Mouse (Mus musculus) megakaryocyte, embryonic 14.5 days (primary cell): Measurements from ENCODE around the gene Olfr691. TPM values are rescaled to one million over a fixed set of nuclear protein-coding genes. Genes with fewer than 3 reads are reported as not detected.

Source experiments
- H3K27me3 ChIP-seq: replicated peaks from 2 replicates; pipeline ENCODE3; 2012; ENCODE audit warnings: inconsistent platforms
- H3K36me3 ChIP-seq: replicated peaks from 2 replicates; pipeline ENCODE3; 2012; ENCODE audit warnings: low read length, inconsistent platforms, mixed read lengths
- H3K4me1 ChIP-seq: 2 replicates; pipeline ENCODE4 v1.6.1; 2012; ENCODE audit warnings: inconsistent platforms
- H3K4me3 ChIP-seq: replicated peaks from 2 replicates; pipeline ENCODE3; 2012; ENCODE audit warnings: moderate library complexity, mild to moderate bottlenecking, inconsistent platforms
- H3K9me3 ChIP-seq: 2 replicates; pipeline ENCODE4 v1.6.1; 2012; ENCODE audit warnings: inconsistent platforms
- FLI1 ChIP-seq: IDR thresholded peaks from 2 replicates; pipeline ENCODE4 v1.6.1; 2012; ENCODE audit warnings: low read length, inconsistent platforms, mixed read lengths
- GATA1 ChIP-seq: IDR thresholded peaks from 3 replicates; pipeline ENCODE4 v1.6.1; 2012; ENCODE audit warnings: mixed read lengths, low read length, inconsistent platforms, borderline replicate concordance
- polyA plus RNA-seq: library from polyadenylated mRNA; stranded (reverse); fragments of >175 nt; gene quantifications from 2 replicates; pipeline ENCODE4 v1.2.3, GENCODE M21; 2012; ENCODE audit warnings: low replicate concordance; ENCODE audit not compliant: insufficient read depth

Olfr691 gene
- polyA plus RNA-seq, result 0.10 TPM in 1 of 2 replicates, not detected in the other

- Histone ChIP-seq H3K27me3 (peaks cover 2% of the 10 kb centered on the region), H3K9me3 (peaks cover 3% of the 10 kb centered on the region; the same call in 1 of the 2 replicates), H3K36me3 (no peaks in the 10 kb centered on the region), H3K4me1 (no peaks in the 10 kb centered on the region), H3K4me3 (no peak within 1 kb of the TSS)
- TF ChIP-seq FLI1 (no peak), GATA1 (no peak)
Observed at GRCm38 (mm10) chr7:105342170-105342569, at the start of gene Olfr691. Gene Olfr691 (minus strand): TSS chr7:105342270.

- H3K27me3 ChIP-seq, result no peaks in the 10 kb centered on the region
- H3K4me1 ChIP-seq, result peaks cover 2% of the 10 kb centered on the region; the same call in 1 of the 2 replicates
- peaks cover 74% of the 10 kb centered on the region for H3K36me3 ChIP-seq
- TF ChIP-seq FLI1, result no peak
- no peak for TF ChIP-seq GATA1
- H3K9me3 ChIP-seq, result no peaks in the 10 kb centered on the region
- H3K4me3 ChIP-seq, result no peak overlapping the region
Observed at GRCm38 (mm10) chr7:105390236-105390635, 48.2 kb upstream of the Olfr691 start.

- Histone ChIP-seq H3K27me3 (no peaks in the 10 kb centered on the region), H3K4me3 (no peak overlapping the region), H3K9me3 (no peaks in the 10 kb centered on the region), H3K36me3 (peaks cover 90% of the 10 kb centered on the region), H3K4me1 (no peaks in the 10 kb centered on the region)
- TF ChIP-seq GATA1 (no peak), FLI1 (no peak)
Observed at GRCm38 (mm10) chr7:105387696-105388095, 45.6 kb upstream of the Olfr691 start.

GRCm38 (mm10) chr7:105380329-105380728, 38.3 kb upstream of the Olfr691 start:
- Histone ChIP-seq H3K4me1 (no peaks in the 10 kb centered on the region), H3K27me3 (no peaks in the 10 kb centered on the region), H3K4me3 (no peak overlapping the region), H3K9me3 (no peaks in the 10 kb centered on the region), H3K36me3 (peaks cover 99% of the 10 kb centered on the region)
- no peak for TF ChIP-seq GATA1
- TF ChIP-seq FLI1, result no peak

GRCm38 (mm10) chr7:105374866-105375265, 32.8 kb upstream of the Olfr691 start, which contains the start of gene Gm5901:
Gene Gm5901 (plus strand): TSS chr7:105375038.
- Histone ChIP-seq H3K36me3 (peaks cover 60% of the 10 kb centered on the region), H3K27me3 (no peaks in the 10 kb centered on the region), H3K9me3 (no peaks in the 10 kb centered on the region), H3K4me1 (peaks cover 24% of the 10 kb centered on the region), H3K4me3 (no peak within 1 kb of the TSS)
- no peak for TF ChIP-seq GATA1
- no peak for TF ChIP-seq FLI1

GRCm38 (mm10) chr7:105373976-105374375, 31.9 kb upstream of the Olfr691 start:
- H3K4me1 ChIP-seq, result peaks cover 24% of the 10 kb centered on the region
- no peak for TF ChIP-seq GATA1
- no peak for TF ChIP-seq FLI1
- no peaks in the 10 kb centered on the region for H3K9me3 ChIP-seq
- H3K4me3 ChIP-seq, result no peak overlapping the region
- no peaks in the 10 kb centered on the region for H3K27me3 ChIP-seq
- H3K36me3 ChIP-seq, result peaks cover 51% of the 10 kb centered on the region

GRCm38 (mm10) chr7:105373509-105373908, 31.4 kb upstream of the Olfr691 start:
- Histone ChIP-seq H3K4me1 (peaks cover 24% of the 10 kb centered on the region), H3K36me3 (peaks cover 47% of the 10 kb centered on the region), H3K27me3 (no peaks in the 10 kb centered on the region), H3K4me3 (peak overlapping the region; percentile 34), H3K9me3 (no peaks in the 10 kb centered on the region)
- TF ChIP-seq GATA1 (no peak), FLI1 (no peak)

GRCm38 (mm10) chr7:105372912-105373311, 30.8 kb upstream of the Olfr691 start:
- no peaks in the 10 kb centered on the region for H3K27me3 ChIP-seq
- peaks cover 24% of the 10 kb centered on the region for H3K4me1 ChIP-seq
- no peaks in the 10 kb centered on the region for H3K9me3 ChIP-seq
- no peak for TF ChIP-seq GATA1
- no peak for TF ChIP-seq FLI1
- peaks cover 41% of the 10 kb centered on the region for H3K36me3 ChIP-seq
- no peak overlapping the region for H3K4me3 ChIP-seq

- H3K4me1 ChIP-seq, result peaks cover 14% of the 10 kb centered on the region
- H3K9me3 ChIP-seq, result no peaks in the 10 kb centered on the region
- H3K27me3 ChIP-seq, result no peaks in the 10 kb centered on the region
- no peak overlapping the region for H3K4me3 ChIP-seq
- TF ChIP-seq FLI1 (no peak), GATA1 (no peak)
- H3K36me3 ChIP-seq, result peaks cover 6% of the 10 kb centered on the region
Observed at GRCm38 (mm10) chr7:105368521-105368920, 26.5 kb upstream of the Olfr691 start.

GRCm38 (mm10) chr7:105367930-105368329, 25.9 kb upstream of the Olfr691 start, which contains the start of gene Olfr692:
Gene Olfr692 (plus strand): TSS chr7:105368230.
- Histone ChIP-seq H3K27me3 (no peaks in the 10 kb centered on the region), H3K36me3 (peaks cover 6% of the 10 kb centered on the region), H3K4me1 (peaks cover 8% of the 10 kb centered on the region), H3K4me3 (no peak within 1 kb of the TSS), H3K9me3 (no peaks in the 10 kb centered on the region)
- TF ChIP-seq FLI1 (no peak), GATA1 (no peak)
